Mouse (Mus musculus) A20 (cell line): ENCODE measurements at regions not wholly inside any gene's neighbourhood (a gene's known extent, or its start where the extent isn't known, plus 50 kb on each side); places are given as distances from the start of the nearest gene placed in this dataset.

Source experiments
- DNase-seq: peaks from one replicate; pipeline ENCODE4 v3.0.0-alpha.2; 2011; ENCODE audit warnings: low read depth, low spot score

GRCm38 (mm10) chr1:185836632-185837281 is 280.4 kb downstream of the Lyplal1 start:
- no peak for DNase-seq

- no peak for DNase-seq
Observed at GRCm38 (mm10) chr1:185842481-185842880, 274.6 kb downstream of the Lyplal1 start.

GRCm38 (mm10) chr1:185847161-185847560 is 269.9 kb downstream of the Lyplal1 start:
- DNase-seq = no peak

- no peak for DNase-seq
Observed at GRCm38 (mm10) chr1:185850590-185850989, 266.5 kb downstream of the Lyplal1 start.

GRCm38 (mm10) chr1:185851262-185851893 is 265.7 kb downstream of the Lyplal1 start:
- DNase-seq = no peak

GRCm38 (mm10) chr1:185861692-185862091 is 255.4 kb downstream of the Lyplal1 start:
- DNase-seq = no peak

- no peak for DNase-seq
Observed at GRCm38 (mm10) chr1:185865945-185866344, 251.2 kb downstream of the Lyplal1 start.

GRCm38 (mm10) chr1:185866612-185867011 is 250.5 kb downstream of the Lyplal1 start:
- no peak for DNase-seq

GRCm38 (mm10) chr1:185867018-185867417 is 250.1 kb downstream of the Lyplal1 start:
- no peak for DNase-seq

GRCm38 (mm10) chr1:185868721-185869120 is 248.4 kb downstream of the Lyplal1 start:
- no peak for DNase-seq

GRCm38 (mm10) chr1:185887031-185887430 is 230.1 kb downstream of the Lyplal1 start:
- no peak for DNase-seq

- DNase-seq = no peak
Observed at GRCm38 (mm10) chr1:185891814-185892213, 225.3 kb downstream of the Lyplal1 start.

- no peak for DNase-seq
Observed at GRCm38 (mm10) chr1:185893421-185893820, 223.7 kb downstream of the Lyplal1 start.

GRCm38 (mm10) chr1:185898475-185898874 is 218.6 kb downstream of the Lyplal1 start:
- no peak for DNase-seq

GRCm38 (mm10) chr1:185900316-185900715 is 216.8 kb downstream of the Lyplal1 start:
- no peak for DNase-seq

GRCm38 (mm10) chr1:185902395-185902794 is 214.7 kb downstream of the Lyplal1 start:
- DNase-seq = no peak

- DNase-seq = no peak
Observed at GRCm38 (mm10) chr1:185905666-185906065, 211.4 kb downstream of the Lyplal1 start.

- no peak for DNase-seq
Observed at GRCm38 (mm10) chr1:185915579-185915978, 201.5 kb downstream of the Lyplal1 start.

GRCm38 (mm10) chr1:185918663-185919062 is 198.4 kb downstream of the Lyplal1 start:
- no peak for DNase-seq

- DNase-seq = no peak
Observed at GRCm38 (mm10) chr1:185923723-185924122, 193.4 kb downstream of the Lyplal1 start.

- no peak for DNase-seq
Observed at GRCm38 (mm10) chr1:185929000-185929399, 188.1 kb downstream of the Lyplal1 start.

GRCm38 (mm10) chr1:185929761-185930160 is 187.3 kb downstream of the Lyplal1 start:
- DNase-seq = no peak

GRCm38 (mm10) chr1:185933623-185934022 is 183.5 kb downstream of the Lyplal1 start:
- no peak for DNase-seq
